Mouse (Mus musculus): ENCODE results near the gene Fmc1.
"Not testable (repeated sequence)": the region's sequence is repeated elsewhere in the genome, so short reads cannot be mapped to it uniquely, and the experiment has no call there.

Fmc1 gene

GRCm38 (mm10) chr6:38533428-38534405 lies at the start of gene Fmc1:
TSS of gene Fmc1 (plus strand) at chr6:38533502.
- DNase-seq (ENCODE audit: low spot score in 2 of 2): peak; percentile 98 to 99

GRCm38 (mm10) chr6:38492550-38492949 lies 40.8 kb upstream of the Fmc1 start:
- no peak for DNase-seq (ENCODE audit: low spot score in 2 of 2)

- no peak for DNase-seq (ENCODE audit: low spot score in 2 of 2)
These were observed 37.7 kb upstream of the Fmc1 start for GRCm38 (mm10) chr6:38495641-38496040.

GRCm38 (mm10) chr6:38512096-38512495 lies 21.2 kb upstream of the Fmc1 start:
- DNase-seq (ENCODE audit: low spot score in 2 of 2): no peak

- no peak for DNase-seq (ENCODE audit: low spot score in 2 of 2)
These were observed 20.5 kb upstream of the Fmc1 start for GRCm38 (mm10) chr6:38512830-38513229.

GRCm38 (mm10) chr6:38515201-38515600 lies 18.1 kb upstream of the Fmc1 start:
- no peak for DNase-seq (ENCODE audit: low spot score in 2 of 2)

- DNase-seq (ENCODE audit: low spot score in 2 of 2): no peak
These were observed 9.5 kb upstream of the Fmc1 start for GRCm38 (mm10) chr6:38523851-38524250.

- DNase-seq (ENCODE audit: low spot score in 2 of 2): no peak
These were observed 2.0 kb upstream of the Fmc1 start for GRCm38 (mm10) chr6:38531211-38531820.

GRCm38 (mm10) chr6:38532500-38533420 lies 542 bp upstream of the Fmc1 start:
- no peak for DNase-seq (ENCODE audit: low spot score in 2 of 2)

GRCm38 (mm10) chr6:38534640-38535365 lies 1.5 kb downstream of the Fmc1 start:
- DNase-seq (ENCODE audit: low spot score in 2 of 2): peak; percentile 91 to 94

GRCm38 (mm10) chr6:38535366-38535690 lies 2.0 kb downstream of the Fmc1 start:
- no peak for DNase-seq (ENCODE audit: low spot score in 2 of 2)

- no peak for DNase-seq (ENCODE audit: low spot score in 2 of 2)
These were observed 2.5 kb downstream of the Fmc1 start for GRCm38 (mm10) chr6:38535788-38536187.

GRCm38 (mm10) chr6:38544141-38544540 lies 10.8 kb downstream of the Fmc1 start:
- DNase-seq (ENCODE audit: low spot score in 2 of 2): not testable (repeated sequence)

- not testable (repeated sequence) for DNase-seq (ENCODE audit: low spot score in 2 of 2)
These were observed 13.7 kb downstream of the Fmc1 start for GRCm38 (mm10) chr6:38547005-38547404.

- no peak for DNase-seq (ENCODE audit: low spot score in 2 of 2)
These were observed 14.4 kb downstream of the Fmc1 start for GRCm38 (mm10) chr6:38547707-38548106.

- not testable (repeated sequence) for DNase-seq (ENCODE audit: low spot score in 2 of 2)
These were observed 15.3 kb downstream of the Fmc1 start for GRCm38 (mm10) chr6:38548595-38548994.

GRCm38 (mm10) chr6:38549840-38550239 lies 16.5 kb downstream of the Fmc1 start:
- DNase-seq (ENCODE audit: low spot score in 2 of 2): not testable (repeated sequence)

GRCm38 (mm10) chr6:38550250-38551061 lies 17.2 kb downstream of the Fmc1 start:
- no peak for DNase-seq (ENCODE audit: low spot score in 2 of 2)

- DNase-seq (ENCODE audit: low spot score in 2 of 2): peak; percentile 96
These were observed 18.0 kb downstream of the Fmc1 start, which contains the start of gene Luc7l2 for GRCm38 (mm10) chr6:38551062-38551988. TSS of gene Luc7l2 (plus strand) at chr6:38551334.

Data from frontal cortex, postnatal 10 days (tissue).